Mouse (Mus musculus) embryo, embryonic 9.5 days (tissue): Measurements from ENCODE around the gene Tmem273.
A peak's percentile ranks its signal among the peaks of the same experiment; 100 is the strongest.

Experiments used
- DNase-seq: peaks from one replicate; pipeline ENCODE4 v3.0.0-alpha.2; 2017; ENCODE audit errors: extremely low spot score

Tmem273 gene

GRCm38 (mm10) chr14:32858941-32859510, 73.3 kb downstream of the Tmem273 start:
- no peak for DNase-seq

GRCm38 (mm10) chr14:32859831-32860569, 74.2 kb downstream of the Tmem273 start:
- no peak for DNase-seq

- peak; percentile 19 for DNase-seq
Observed at GRCm38 (mm10) chr14:32861149-32861581, 75.4 kb downstream of the Tmem273 start.

- DNase-seq, result no peak
Observed at GRCm38 (mm10) chr14:32861656-32862055, 75.9 kb downstream of the Tmem273 start.

GRCm38 (mm10) chr14:32865331-32865730, 79.6 kb downstream of the Tmem273 start:
- no peak for DNase-seq
